Comparison of ENCODE assay signal across 8 mouse cellular contexts in the genomic region with DNA sequence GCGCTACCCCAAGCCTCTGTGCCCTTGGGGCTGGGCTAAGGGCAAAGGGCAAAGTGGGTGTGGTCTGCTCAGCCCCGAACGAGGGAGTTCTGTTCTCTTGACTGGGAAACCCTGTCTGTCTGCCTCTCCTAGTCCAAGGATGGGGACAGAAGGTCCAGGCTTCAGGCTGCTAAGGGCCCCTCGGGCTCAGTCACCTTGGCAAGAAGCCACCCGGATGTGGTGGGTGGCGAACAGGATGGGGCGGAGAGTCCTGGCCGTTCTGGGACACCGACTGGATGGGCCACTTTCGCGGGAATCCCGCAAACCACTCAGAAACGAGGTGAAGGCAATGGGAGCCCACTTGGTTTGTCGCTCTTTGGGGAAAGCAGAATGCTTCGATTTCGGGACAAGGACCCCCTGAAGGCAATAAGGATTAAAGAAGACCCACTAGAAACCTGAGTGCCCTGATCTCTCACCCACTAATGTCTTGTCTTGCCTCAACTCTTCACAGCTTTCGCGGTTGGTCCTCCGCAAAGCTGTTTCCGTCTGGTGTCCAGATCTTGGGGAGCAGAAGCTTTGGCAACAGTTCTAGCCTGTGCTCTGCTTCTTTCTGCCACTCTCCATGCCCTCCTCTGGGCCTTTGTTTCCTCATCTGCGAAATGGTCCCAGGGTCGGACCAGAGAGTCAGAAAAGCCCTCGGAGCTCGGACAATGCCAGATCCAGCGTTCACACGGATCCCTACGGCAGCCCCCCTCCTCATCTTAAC. TPM values are rescaled to one million over a fixed set of nuclear protein-coding genes. Genes with fewer than 3 reads are reported as not detected.
DNase-seq lines count a peak whose midpoint lies in the region; ATAC-seq and TF ChIP-seq lines count a peak whose summit lies in the region.

No protein-coding gene starts in this region.

- no peaks in the 10 kb centered on the region for H3K27me3 ChIP-seq in intestine, embryonic 16.5 days (replicated peaks; ENCODE audit: control insufficient read depth, insufficient read depth, low read length)
- peaks cover 35% of the 10 kb centered on the region for H3K27me3 ChIP-seq in liver, postnatal 0 days (ENCODE audit: insufficient read depth, low read length)
- no peaks in the 10 kb centered on the region for H3K27me3 ChIP-seq in neural tube, embryonic 15.5 days (replicated peaks)

- peak overlapping the region; percentile 63 for H3K4me3 ChIP-seq in cortical plate, adult 2 months (ENCODE audit: insufficient read depth, low read length)
- H3K4me3 ChIP-seq in intestine, embryonic 16.5 days (ENCODE audit: low read length) = peak overlapping the region; percentile 89
- H3K4me3 ChIP-seq in liver, postnatal 0 days (ENCODE audit: low read depth, low read length) = peak overlapping the region; percentile 66
- peak overlapping the region; percentile 59 for H3K4me3 ChIP-seq in neural tube, embryonic 15.5 days (replicated peaks)

- no peak for TF ChIP-seq CTCF in cortical plate, adult 2 months (IDR thresholded peaks at IDR 0.05; ENCODE audit: extremely low read depth, insufficient read depth, low read length)
- no peak for TF ChIP-seq CTCF in liver, postnatal 0 days (IDR thresholded peaks at IDR 0.05; ENCODE audit: low read depth)

- no peak overlapping the region for H3K27ac ChIP-seq in cortical plate, adult 2 months (ENCODE audit: insufficient read depth, low read length)
- peak overlapping the region; percentile 97 for H3K27ac ChIP-seq in intestine, embryonic 16.5 days (ENCODE audit: low read length)
- H3K27ac ChIP-seq in liver, postnatal 0 days (ENCODE audit: low read depth) = peak overlapping the region; percentile 82
- peak overlapping the region; percentile 95 for H3K27ac ChIP-seq in neural tube, embryonic 15.5 days (replicated peaks)

- WGBS in intestine, embryonic 16.5 days = 1% methylated on average over 27 of the region's 27 CpGs
- 2% methylated on average over 27 of the region's 27 CpGs for WGBS in liver, postnatal 0 days (ENCODE audit: insufficient replicate concordance)
- WGBS in neural tube, embryonic 15.5 days = under 1% methylated on average over 27 of the region's 27 CpGs

- no peaks in the 10 kb centered on the region; the same call in 1 of the 2 replicates for H3K4me1 ChIP-seq in cortical plate, adult 2 months (ENCODE audit: control insufficient read depth, insufficient read depth, low read length)
- H3K4me1 ChIP-seq in intestine, embryonic 16.5 days (ENCODE audit: control insufficient read depth, insufficient read depth, low read length) = peaks cover 22% of the 10 kb centered on the region
- H3K4me1 ChIP-seq in liver, postnatal 0 days (ENCODE audit: insufficient read depth) = peaks cover 8% of the 10 kb centered on the region
- H3K4me1 ChIP-seq in neural tube, embryonic 15.5 days = peaks cover 44% of the 10 kb centered on the region

- H3K36me3 ChIP-seq in intestine, embryonic 16.5 days (ENCODE audit: control insufficient read depth, insufficient read depth, low read length) = no peaks in the 10 kb centered on the region
- H3K36me3 ChIP-seq in liver, postnatal 0 days (replicated peaks; ENCODE audit: insufficient read depth, low read length) = no peaks in the 10 kb centered on the region
- H3K36me3 ChIP-seq in neural tube, embryonic 15.5 days = no peaks in the 10 kb centered on the region

- TF ChIP-seq EP300 in liver, postnatal 0 days (IDR thresholded peaks at IDR 0.05; ENCODE audit: low read depth) = no peak

- peak; percentile 66 for DNase-seq in 3134 (ENCODE audit: extremely low read depth, insufficient read length, low spot score)
- peak; percentile 84 for DNase-seq in MN1 (ENCODE audit: low spot score)
- peak; percentile 99 for DNase-seq in heart, adult 11 months
- DNase-seq in liver, postnatal 0 days = peak; percentile 78
- DNase-seq in frontal cortex, postnatal 14 days (ENCODE audit: low spot score in 2 of 2) = no peak

- H3K4me2 ChIP-seq in intestine, embryonic 16.5 days (ENCODE audit: low read depth, low read length) = peak overlapping the region; percentile 97
- peak overlapping the region; percentile 84 for H3K4me2 ChIP-seq in liver, postnatal 0 days (ENCODE audit: low read depth, low read length)
- peak overlapping the region; percentile 79 for H3K4me2 ChIP-seq in neural tube, embryonic 15.5 days

- no peak for TF ChIP-seq POLR2A in cortical plate, adult 2 months (IDR thresholded peaks at IDR 0.05; ENCODE audit: extremely low read depth, insufficient read depth, low read length)

- ATAC-seq in intestine, embryonic 16.5 days = peak; percentile 70
- peak; percentile 62 for ATAC-seq in liver, postnatal 0 days
- no peak for ATAC-seq in neural tube, embryonic 15.5 days (ENCODE audit: low FRiP score)

- peak overlapping the region; percentile 92 for H3K9ac ChIP-seq in intestine, embryonic 16.5 days (ENCODE audit: low read depth, low read length)
- peak overlapping the region; percentile 68 for H3K9ac ChIP-seq in liver, postnatal 0 days (replicated peaks)
- peak overlapping the region; percentile 81 for H3K9ac ChIP-seq in neural tube, embryonic 15.5 days (replicated peaks)

- H3K9me3 ChIP-seq in intestine, embryonic 16.5 days (ENCODE audit: control insufficient read depth, low read length) = no peaks in the 10 kb centered on the region
- no peaks in the 10 kb centered on the region for H3K9me3 ChIP-seq in liver, postnatal 0 days (ENCODE audit: low read length)
- H3K9me3 ChIP-seq in neural tube, embryonic 15.5 days (replicated peaks) = no peaks in the 10 kb centered on the region

RNA-seq across cellular contexts. Expression of gene Nectin1, which starts 0.7 kb away (rescaled TPM):
- 19.0 and 19.2 TPM in 2 replicates for polyA plus RNA-seq in cortical plate, adult 2 months (2012; rRNA removed)
- polyA plus RNA-seq in intestine, embryonic 16.5 days (2015; fragmentation: Nextera tagmentation; extraction: Ambion mirVana) = 3.2 and 3.3 TPM in 2 replicates
- 4.0 and 4.1 TPM in 2 replicates for polyA plus RNA-seq in liver, postnatal 0 days (2015; fragmentation: Nextera tagmentation; extraction: Ambion mirVana)
- 14.0 and 14.9 TPM in 2 replicates for polyA plus RNA-seq in neural tube, embryonic 15.5 days (2015; fragmentation: Nextera tagmentation; extraction: Ambion mirVana)

Comparison
In these comparisons a context has a peak if more than half of its experiments do, and no peak if none do; other contexts are left out.
1. DNase-seq: peak in 3134 (single experiment), MN1 (single experiment), heart, adult 11 months (single experiment) and liver, postnatal 0 days (single experiment); none in frontal cortex, postnatal 14 days (0 of 2).
2. Peak in every context shown above with its lines, with median percentiles within 50 percentile points of each other: H3K4me3 ChIP-seq, H3K4me2 ChIP-seq and H3K9ac ChIP-seq.